Mouse (Mus musculus): ENCODE measurements around the gene Vwa2. TPM values are rescaled to one million over a fixed set of nuclear protein-coding genes. Genes with fewer than 3 reads are reported as not detected.

Gene Vwa2
- polyA plus RNA-seq, 1 experiment = 0.42 TPM

- TF ChIP-seq CTCF (IDR thresholded peaks at IDR 0.05; ENCODE audit: control insufficient read depth, insufficient read depth, insufficient replicate concordance, low read depth, low read length) (no peak), POLR2A (IDR thresholded peaks at IDR 0.05; ENCODE audit: control insufficient read depth, low read depth, low read length) (no peak)
- Histone ChIP-seq H3K27ac (ENCODE audit: control insufficient read depth, insufficient read depth, low read depth, low read length) (no peak overlapping the region), H3K27me3 (ENCODE audit: control insufficient read depth, insufficient read depth, low read length) (no peaks in the 10 kb centered on the region), H3K36me3 (ENCODE audit: control insufficient read depth, insufficient read depth, low read length) (no peaks in the 10 kb centered on the region), H3K4me3 (ENCODE audit: control insufficient read depth, low read depth, low read length) (no peak overlapping the region), H3K4me1 (ENCODE audit: control insufficient read depth, insufficient read depth, low read length) (no peaks in the 10 kb centered on the region)
Observed at GRCm38 (mm10) chr19:56946727-56947126, 72.7 kb downstream of the Vwa2 start.

GRCm38 (mm10) chr19:56947971-56948610 lies 74.0 kb downstream of the Vwa2 start:
- no peaks in the 10 kb centered on the region for H3K4me1 ChIP-seq (ENCODE audit: control insufficient read depth, insufficient read depth, low read length)
- H3K27me3 ChIP-seq (ENCODE audit: control insufficient read depth, insufficient read depth, low read length) = no peaks in the 10 kb centered on the region
- H3K27ac ChIP-seq (ENCODE audit: control insufficient read depth, insufficient read depth, low read depth, low read length) = no peak overlapping the region
- no peak overlapping the region for H3K4me3 ChIP-seq (ENCODE audit: control insufficient read depth, low read depth, low read length)
- no peak for TF ChIP-seq POLR2A (IDR thresholded peaks at IDR 0.05; ENCODE audit: control insufficient read depth, low read depth, low read length)
- TF ChIP-seq CTCF (IDR thresholded peaks at IDR 0.05; ENCODE audit: control insufficient read depth, insufficient read depth, insufficient replicate concordance, low read depth, low read length) = no peak
- no peaks in the 10 kb centered on the region for H3K36me3 ChIP-seq (ENCODE audit: control insufficient read depth, insufficient read depth, low read length)

- Histone ChIP-seq H3K27ac (ENCODE audit: control insufficient read depth, insufficient read depth, low read depth, low read length) (no peak overlapping the region), H3K36me3 (ENCODE audit: control insufficient read depth, insufficient read depth, low read length) (no peaks in the 10 kb centered on the region), H3K4me1 (ENCODE audit: control insufficient read depth, insufficient read depth, low read length) (no peaks in the 10 kb centered on the region), H3K27me3 (ENCODE audit: control insufficient read depth, insufficient read depth, low read length) (no peaks in the 10 kb centered on the region), H3K4me3 (ENCODE audit: control insufficient read depth, low read depth, low read length) (no peak overlapping the region)
- TF ChIP-seq CTCF (IDR thresholded peaks at IDR 0.05; ENCODE audit: control insufficient read depth, insufficient read depth, insufficient replicate concordance, low read depth, low read length) (no peak), POLR2A (IDR thresholded peaks at IDR 0.05; ENCODE audit: control insufficient read depth, low read depth, low read length) (no peak)
Observed at GRCm38 (mm10) chr19:56949868-56950267, 75.8 kb downstream of the Vwa2 start.

- H3K27ac ChIP-seq (ENCODE audit: control insufficient read depth, insufficient read depth, low read depth, low read length) = no peak overlapping the region
- no peaks in the 10 kb centered on the region for H3K36me3 ChIP-seq (ENCODE audit: control insufficient read depth, insufficient read depth, low read length)
- no peaks in the 10 kb centered on the region for H3K4me1 ChIP-seq (ENCODE audit: control insufficient read depth, insufficient read depth, low read length)
- TF ChIP-seq POLR2A (IDR thresholded peaks at IDR 0.05; ENCODE audit: control insufficient read depth, low read depth, low read length) (no peak), CTCF (IDR thresholded peaks at IDR 0.05; ENCODE audit: control insufficient read depth, insufficient read depth, insufficient replicate concordance, low read depth, low read length) (no peak)
- no peaks in the 10 kb centered on the region for H3K27me3 ChIP-seq (ENCODE audit: control insufficient read depth, insufficient read depth, low read length)
- no peak overlapping the region for H3K4me3 ChIP-seq (ENCODE audit: control insufficient read depth, low read depth, low read length)
Observed at GRCm38 (mm10) chr19:56950818-56951217, 76.8 kb downstream of the Vwa2 start.

- no peaks in the 10 kb centered on the region for H3K36me3 ChIP-seq (ENCODE audit: control insufficient read depth, insufficient read depth, low read length)
- no peaks in the 10 kb centered on the region for H3K27me3 ChIP-seq (ENCODE audit: control insufficient read depth, insufficient read depth, low read length)
- no peak overlapping the region for H3K27ac ChIP-seq (ENCODE audit: control insufficient read depth, insufficient read depth, low read depth, low read length)
- TF ChIP-seq CTCF (IDR thresholded peaks at IDR 0.05; ENCODE audit: control insufficient read depth, insufficient read depth, insufficient replicate concordance, low read depth, low read length) = no peak
- TF ChIP-seq POLR2A (IDR thresholded peaks at IDR 0.05; ENCODE audit: control insufficient read depth, low read depth, low read length) = no peak
- no peaks in the 10 kb centered on the region for H3K4me1 ChIP-seq (ENCODE audit: control insufficient read depth, insufficient read depth, low read length)
- H3K4me3 ChIP-seq (ENCODE audit: control insufficient read depth, low read depth, low read length) = no peak overlapping the region
Observed at GRCm38 (mm10) chr19:56953856-56954255, 79.8 kb downstream of the Vwa2 start.

- Histone ChIP-seq H3K4me1 (ENCODE audit: control insufficient read depth, insufficient read depth, low read length) (no peaks in the 10 kb centered on the region), H3K27me3 (ENCODE audit: control insufficient read depth, insufficient read depth, low read length) (no peaks in the 10 kb centered on the region), H3K27ac (ENCODE audit: control insufficient read depth, insufficient read depth, low read depth, low read length) (no peak overlapping the region), H3K4me3 (ENCODE audit: control insufficient read depth, low read depth, low read length) (no peak overlapping the region), H3K36me3 (ENCODE audit: control insufficient read depth, insufficient read depth, low read length) (no peaks in the 10 kb centered on the region)
- TF ChIP-seq CTCF (IDR thresholded peaks at IDR 0.05; ENCODE audit: control insufficient read depth, insufficient read depth, insufficient replicate concordance, low read depth, low read length) (no peak), POLR2A (IDR thresholded peaks at IDR 0.05; ENCODE audit: control insufficient read depth, low read depth, low read length) (peak; percentile 5; the same call in 1 of the 2 replicates)
Observed at GRCm38 (mm10) chr19:56954857-56955256, 80.8 kb downstream of the Vwa2 start.

- TF ChIP-seq CTCF (IDR thresholded peaks at IDR 0.05; ENCODE audit: control insufficient read depth, insufficient read depth, insufficient replicate concordance, low read depth, low read length) = no peak
- TF ChIP-seq POLR2A (IDR thresholded peaks at IDR 0.05; ENCODE audit: control insufficient read depth, low read depth, low read length) = no peak
- no peak overlapping the region for H3K27ac ChIP-seq (ENCODE audit: control insufficient read depth, insufficient read depth, low read depth, low read length)
- H3K4me3 ChIP-seq (ENCODE audit: control insufficient read depth, low read depth, low read length) = no peak overlapping the region
- H3K27me3 ChIP-seq (ENCODE audit: control insufficient read depth, insufficient read depth, low read length) = no peaks in the 10 kb centered on the region
- no peaks in the 10 kb centered on the region for H3K36me3 ChIP-seq (ENCODE audit: control insufficient read depth, insufficient read depth, low read length)
- no peaks in the 10 kb centered on the region for H3K4me1 ChIP-seq (ENCODE audit: control insufficient read depth, insufficient read depth, low read length)
Observed at GRCm38 (mm10) chr19:56955568-56956513, 81.8 kb downstream of the Vwa2 start.
